Mouse (Mus musculus) liver, adult 2 months (tissue): Measurements from ENCODE around the gene Ccni. TPM values are rescaled to one million over a fixed set of nuclear protein-coding genes. Genes with fewer than 3 reads are reported as not detected.

Experiments used
- DNase-seq: peaks from one replicate; pipeline ENCODE4 v3.0.0-alpha.2; 2011; ENCODE audit warnings: low read depth, low spot score; ENCODE audit errors: extremely low read depth
- H3K27ac ChIP-seq: fragments of 200-500 bp; replicated peaks from 2 replicates; pipeline ENCODE4 v1.5.1; 2012; ENCODE audit warnings: low read depth, mild to moderate bottlenecking, control low read depth, inconsistent platforms, low read length; ENCODE audit not compliant: insufficient read depth
- H3K27me3 ChIP-seq: fragments of 200-500 bp; 2 replicates; pipeline ENCODE4 v1.6.1; 2012; ENCODE audit warnings: mild to moderate bottlenecking, moderate library complexity, low read length, inconsistent platforms; ENCODE audit not compliant: control insufficient read depth, insufficient read depth
- H3K36me3 ChIP-seq: fragments of 200-500 bp; 2 replicates; pipeline ENCODE4 v1.6.1; 2012; ENCODE audit warnings: low read length, inconsistent platforms; ENCODE audit not compliant: control insufficient read depth, insufficient read depth
- H3K4me1 ChIP-seq: fragments of 200-500 bp; 2 replicates; pipeline ENCODE4 v1.6.1; 2011; ENCODE audit warnings: low read length; ENCODE audit not compliant: control insufficient read depth, insufficient read depth
- H3K4me3 ChIP-seq: fragments of 200-500 bp; 2 replicates; pipeline ENCODE4 v1.5.1; 2011; ENCODE audit warnings: low read depth, mild to moderate bottlenecking, control low read depth, low read length, moderate library complexity; ENCODE audit not compliant: insufficient read depth
- H3K79me2 ChIP-seq: fragments of 200-500 bp; 2 replicates; pipeline ENCODE4 v1.6.1; 2012; ENCODE audit warnings: inconsistent platforms, mild to moderate bottlenecking, low read length, moderate library complexity; ENCODE audit not compliant: control insufficient read depth, insufficient read depth
- H3K9ac ChIP-seq: fragments of 200-500 bp; 2 replicates; pipeline ENCODE4 v1.6.1; 2012; ENCODE audit warnings: low read depth, mild to moderate bottlenecking, control low read depth, inconsistent platforms, low read length
- CTCF ChIP-seq: fragments of 200-500 bp; IDR thresholded peaks from 2 replicates; pipeline ENCODE4 v1.5.1; 2011; ENCODE audit warnings: low read depth, low read length, control low read depth
- POLR2A ChIP-seq: fragments of 200-500 bp; IDR thresholded peaks from 2 replicates; pipeline ENCODE4 v1.6.1; 2011; ENCODE audit warnings: low read length, control low read depth; ENCODE audit not compliant: insufficient read depth; ENCODE audit errors: extremely low read depth
- WGBS: fragments of 180-500 bp; shearing (Covaris S2); methylation state at CpG from one replicate; pipeline ENCODE4 v1.1.7; 2018; 5-methylcytosine and 5-hydroxymethylcytosine counted together
- polyA plus RNA-seq: library from polyadenylated mRNA; depleted of rRNA; stranded (reverse); fragments of >200 nt; gene quantifications from 2 replicates; pipeline ENCODE4 v1.2.3, GENCODE M21; 2012
- total RNA-seq: library from RNA; depleted of rRNA; stranded (reverse); fragments of >200 nt; gene quantifications from 2 replicates; pipeline ENCODE4 v1.2.3, GENCODE M21; 2014

Ccni gene
- total and polyA plus RNA-seq, 2 experiments, result 56.4 to 68.0 TPM

DNA sequence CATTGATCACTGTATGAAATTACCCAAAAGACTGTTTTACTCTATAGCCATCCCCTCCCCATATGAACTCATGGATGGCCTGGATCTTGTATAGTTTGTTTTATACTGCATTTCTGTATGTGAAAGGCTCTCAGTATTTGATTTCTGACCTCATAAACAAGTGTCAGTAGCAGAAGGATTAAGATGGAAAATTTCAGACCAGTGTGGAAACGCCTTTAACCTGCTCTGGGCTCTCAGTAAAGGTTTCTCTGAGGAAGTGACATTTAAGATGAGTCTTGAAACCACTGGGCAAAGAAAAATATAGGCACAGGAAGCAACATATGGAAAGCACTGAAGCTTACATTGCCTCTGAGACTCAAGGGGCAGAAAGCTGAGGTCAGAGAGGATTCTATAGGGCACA, 1.3 kb upstream of the Ccni start:
- no peak for TF ChIP-seq POLR2A
- TF ChIP-seq CTCF, result no peak
- peaks cover 5% of the 10 kb centered on the region; the same call in 1 of the 2 replicates for H3K4me1 ChIP-seq
- 98% methylated on average over 1 of the region's 1 CpGs for WGBS
- no peaks in the 10 kb centered on the region for H3K36me3 ChIP-seq
- H3K27ac ChIP-seq, result no peak overlapping the region
- no peak for DNase-seq
- H3K9ac ChIP-seq, result no peak overlapping the region
- no peak overlapping the region for H3K4me3 ChIP-seq
- H3K27me3 ChIP-seq, result no peaks in the 10 kb centered on the region
- H3K79me2 ChIP-seq, result peaks cover 9% of the 10 kb centered on the region; the same call in 1 of the 2 replicates

DNA sequence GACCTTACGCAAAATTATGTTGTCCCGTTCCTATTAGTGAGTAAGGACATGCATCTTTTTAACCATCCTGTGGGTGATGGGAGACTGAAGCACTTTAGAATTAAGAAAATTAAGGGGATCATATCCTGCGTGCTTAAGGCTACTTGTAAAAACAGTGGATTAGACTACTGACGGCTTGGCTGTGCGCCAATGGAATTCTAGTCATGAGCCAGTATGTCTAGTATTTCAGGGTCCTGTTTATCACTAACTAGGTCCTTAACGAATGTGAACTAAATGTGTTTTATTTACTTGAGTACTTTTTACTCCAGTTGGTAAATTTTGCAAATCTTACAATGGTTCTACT, 682 bp upstream of the Ccni start:
- no peaks in the 10 kb centered on the region for H3K27me3 ChIP-seq
- WGBS, result 3% methylated on average over 6 of the region's 6 CpGs
- no peak for DNase-seq
- H3K4me3 ChIP-seq, result peak overlapping the region; percentile 100
- TF ChIP-seq POLR2A (no peak), CTCF (no peak)
- peaks cover 1% of the 10 kb centered on the region for H3K36me3 ChIP-seq
- peaks cover 9% of the 10 kb centered on the region; the same call in 1 of the 2 replicates for H3K79me2 ChIP-seq
- H3K27ac ChIP-seq, result peak overlapping the region; percentile 50
- H3K9ac ChIP-seq, result peak overlapping the region; percentile 37; the same call in 1 of the 2 replicates
- H3K4me1 ChIP-seq, result peaks cover 5% of the 10 kb centered on the region; the same call in 1 of the 2 replicates

DNA sequence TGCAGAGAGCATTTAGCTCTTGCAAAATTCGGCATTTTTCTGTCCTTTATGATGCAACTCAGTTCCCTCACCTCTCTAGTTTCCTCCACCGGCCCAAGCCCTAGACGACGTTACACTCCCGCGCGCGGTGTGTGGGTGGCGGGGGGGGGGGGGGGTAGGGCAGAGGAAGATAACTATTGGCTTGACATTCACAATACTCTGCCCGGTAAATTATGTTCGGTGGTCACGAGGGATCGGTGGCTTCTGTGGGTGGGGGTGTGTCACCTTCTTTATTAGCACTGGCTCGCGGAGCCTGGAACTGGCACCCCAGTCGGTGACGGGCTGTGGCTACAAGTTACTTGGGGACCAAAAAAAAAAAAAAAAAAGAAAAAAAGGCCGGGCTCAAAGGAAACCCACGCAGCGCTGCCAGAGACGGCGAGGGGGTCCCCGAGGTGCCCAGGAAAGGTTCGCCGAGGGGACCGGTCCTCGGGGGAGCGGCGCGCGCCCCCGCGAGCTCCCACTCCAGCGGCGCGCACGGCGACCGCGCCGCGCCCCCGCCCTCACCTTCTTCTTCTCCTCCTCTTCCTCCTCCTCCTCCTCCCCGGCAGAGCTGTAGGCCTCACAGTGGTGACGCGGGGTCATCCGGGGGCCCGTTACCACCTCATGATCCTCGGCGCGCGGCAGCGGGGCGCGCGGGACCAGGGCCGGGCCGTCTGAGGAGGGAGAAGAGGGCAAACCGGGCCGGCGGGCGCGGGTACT, 755 bp downstream of the Ccni start:
- 1% methylated on average over 62 of the region's 63 CpGs for WGBS
- H3K27me3 ChIP-seq, result no peaks in the 10 kb centered on the region
- peaks cover 10% of the 10 kb centered on the region for H3K36me3 ChIP-seq
- peak overlapping the region; percentile 99 for H3K9ac ChIP-seq
- H3K79me2 ChIP-seq, result peaks cover 9% of the 10 kb centered on the region; the same call in 1 of the 2 replicates
- TF ChIP-seq CTCF (no peak), POLR2A (no peak)
- H3K4me3 ChIP-seq, result peak overlapping the region; percentile 100
- peak overlapping the region; percentile 91 for H3K27ac ChIP-seq
- peaks cover 5% of the 10 kb centered on the region; the same call in 1 of the 2 replicates for H3K4me1 ChIP-seq
- peak; percentile 69 for DNase-seq

DNA sequence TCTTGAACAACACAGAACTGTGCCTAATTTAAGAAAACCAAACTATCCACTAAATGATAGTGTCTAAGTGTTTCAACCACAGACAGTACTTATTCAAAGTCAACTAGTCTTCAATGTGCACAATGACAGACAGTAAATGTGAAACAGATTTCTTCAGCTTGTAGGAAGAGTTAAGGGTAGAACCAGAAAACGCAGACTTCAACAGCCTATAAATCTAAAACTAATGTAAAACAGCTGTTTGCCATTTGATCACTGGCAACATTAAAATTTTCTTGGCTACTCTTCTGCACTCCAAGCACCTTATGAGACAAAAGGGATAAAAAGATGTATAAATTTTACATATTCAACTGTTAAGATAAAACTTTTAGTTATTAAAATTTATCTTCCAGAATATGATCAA, 5.1 kb downstream of the Ccni start:
- Histone ChIP-seq H3K27ac (no peak overlapping the region), H3K27me3 (no peaks in the 10 kb centered on the region), H3K4me1 (peaks cover 5% of the 10 kb centered on the region; the same call in 1 of the 2 replicates), H3K36me3 (peaks cover 27% of the 10 kb centered on the region), H3K9ac (no peak overlapping the region), H3K79me2 (peaks cover 14% of the 10 kb centered on the region; the same call in 1 of the 2 replicates), H3K4me3 (no peak overlapping the region)
- DNase-seq, result no peak
- TF ChIP-seq POLR2A, result no peak
- no peak for TF ChIP-seq CTCF
- 98% methylated on average over 1 of the region's 1 CpGs for WGBS

DNA sequence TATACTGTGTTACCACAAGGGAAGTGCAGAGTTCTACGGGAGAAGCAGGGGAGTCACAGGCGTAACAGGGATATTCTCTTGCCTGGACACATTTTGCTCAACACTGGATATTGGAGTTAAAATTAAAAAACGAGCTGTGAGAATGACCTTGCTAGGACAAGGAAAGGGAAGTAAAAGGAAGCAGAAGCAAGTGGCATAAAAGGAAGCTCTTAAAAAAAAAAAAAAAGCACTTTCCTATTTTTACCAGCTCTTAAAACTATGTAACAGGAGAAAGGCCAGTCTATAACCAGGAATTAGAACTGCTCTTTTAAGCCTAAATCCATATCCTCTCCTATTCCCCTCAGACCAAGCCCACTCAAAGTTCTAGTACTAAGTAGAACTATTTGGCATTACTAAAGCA, 8.1 kb downstream of the Ccni start:
- Histone ChIP-seq H3K4me3 (no peak overlapping the region), H3K36me3 (peaks cover 27% of the 10 kb centered on the region), H3K79me2 (peaks cover 6% of the 10 kb centered on the region; the same call in 1 of the 2 replicates), H3K4me1 (0 out of 2 replicates have a peak, but pooled peaks cover 2% of the 10 kb centered on the region), H3K27ac (no peak overlapping the region), H3K9ac (no peak overlapping the region), H3K27me3 (no peaks in the 10 kb centered on the region)
- no peak for DNase-seq
- 78% methylated on average over 3 of the region's 3 CpGs for whole genome bisulfite sequencing
- TF ChIP-seq CTCF (no peak), POLR2A (no peak)

DNA sequence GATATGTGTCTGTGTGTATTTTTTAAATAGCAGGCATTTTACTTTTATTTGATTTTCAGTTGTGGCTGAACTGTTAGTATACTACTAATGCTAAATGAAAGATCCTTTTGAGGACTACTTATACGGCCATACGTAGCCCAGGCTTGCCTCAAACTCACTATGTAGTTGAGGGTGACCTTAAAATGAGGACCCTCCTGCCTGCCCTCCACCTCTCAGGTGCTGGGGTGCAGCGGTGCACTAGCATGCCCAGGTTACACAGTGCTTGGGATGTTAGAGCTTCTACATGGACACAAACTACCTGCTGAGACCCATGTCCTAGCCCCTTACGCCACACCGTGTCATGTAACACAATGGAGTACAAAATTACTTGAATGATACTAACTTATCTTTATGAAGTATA, 15.9 kb downstream of the Ccni start:
- Histone ChIP-seq H3K27me3 (no peaks in the 10 kb centered on the region), H3K79me2 (no peaks in the 10 kb centered on the region; the same call in 1 of the 2 replicates), H3K4me1 (no peaks in the 10 kb centered on the region), H3K36me3 (peaks cover 28% of the 10 kb centered on the region), H3K4me3 (no peak overlapping the region), H3K9ac (no peak overlapping the region), H3K27ac (no peak overlapping the region)
- DNase-seq, result no peak
- TF ChIP-seq POLR2A, result no peak
- TF ChIP-seq CTCF, result no peak
- 97% methylated on average over 5 of the region's 5 CpGs for WGBS
